Mouse (Mus musculus): ENCODE data around the gene 1190002N15Rik.

The 1190002N15Rik gene

DNA sequence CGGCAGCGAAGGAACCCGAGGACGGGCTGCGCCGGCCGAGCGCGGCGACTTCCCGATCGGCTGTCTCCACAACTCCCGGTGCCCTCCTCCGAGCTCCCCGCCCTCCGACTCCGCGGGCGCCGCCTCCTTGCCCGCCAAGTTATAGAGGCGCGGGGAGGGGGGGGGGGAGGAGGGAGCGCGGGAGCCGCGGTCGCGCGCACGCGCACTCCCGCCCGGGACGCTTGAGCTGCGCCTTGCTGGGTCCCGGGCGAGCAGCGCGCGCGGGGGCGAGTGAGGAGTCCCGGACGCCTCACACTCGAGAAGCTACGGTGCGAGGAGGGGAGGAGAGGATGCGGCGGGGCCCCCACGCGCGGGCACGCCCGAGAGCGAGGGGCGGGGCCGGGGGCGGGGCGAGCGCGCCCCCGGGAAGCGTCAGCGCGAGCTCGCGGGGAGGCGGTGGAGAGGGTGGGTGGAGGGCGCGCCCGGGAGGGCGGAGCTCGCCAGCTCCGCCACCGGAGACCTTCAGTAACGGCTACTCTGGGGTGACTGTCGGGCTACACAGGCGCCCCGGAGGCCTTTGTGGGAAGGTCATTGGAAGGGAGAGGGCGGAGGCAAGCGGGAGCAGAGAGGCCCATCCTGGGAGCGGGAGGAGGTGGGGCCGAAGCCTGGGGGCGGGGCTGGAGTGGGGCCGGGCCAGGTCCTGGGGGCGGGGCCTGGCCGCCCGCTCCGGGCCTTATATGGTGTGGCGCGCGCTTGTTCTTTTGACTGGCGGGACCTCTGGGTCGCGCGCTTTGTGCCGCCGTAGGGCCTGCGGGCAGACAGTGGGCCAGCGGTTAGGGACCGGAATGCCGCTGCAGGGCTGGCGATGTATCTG is at the start of gene 1190002N15Rik:
TSS of gene 1190002N15Rik (minus strand) at position 112 of the 853 bp plus-strand sequence.
- DNase-seq (ENCODE audit: low spot score in 2 of 2), result peak; percentile 82 to 87

DNA sequence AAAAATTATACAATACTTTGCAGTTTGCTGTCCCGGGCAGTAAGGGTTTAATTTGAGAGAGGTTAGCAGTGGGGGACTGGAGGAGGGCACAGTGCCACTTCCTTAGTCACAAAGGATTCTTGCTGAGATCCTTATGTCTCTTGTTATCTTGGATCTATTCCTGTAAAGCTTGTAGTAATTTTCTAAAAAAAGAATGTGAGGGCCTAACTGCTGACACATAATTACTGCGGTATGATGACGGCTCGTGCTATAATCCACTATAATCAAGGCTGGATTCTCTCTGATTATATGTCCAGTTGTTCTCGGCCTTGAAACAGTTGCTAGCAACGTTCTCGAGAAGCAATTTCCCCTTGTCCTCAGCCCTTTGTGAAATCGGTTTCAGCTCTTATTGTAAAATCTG is 44.4 kb upstream of the 1190002N15Rik start:
- DNase-seq (ENCODE audit: low spot score in 2 of 2), result no peak

DNA sequence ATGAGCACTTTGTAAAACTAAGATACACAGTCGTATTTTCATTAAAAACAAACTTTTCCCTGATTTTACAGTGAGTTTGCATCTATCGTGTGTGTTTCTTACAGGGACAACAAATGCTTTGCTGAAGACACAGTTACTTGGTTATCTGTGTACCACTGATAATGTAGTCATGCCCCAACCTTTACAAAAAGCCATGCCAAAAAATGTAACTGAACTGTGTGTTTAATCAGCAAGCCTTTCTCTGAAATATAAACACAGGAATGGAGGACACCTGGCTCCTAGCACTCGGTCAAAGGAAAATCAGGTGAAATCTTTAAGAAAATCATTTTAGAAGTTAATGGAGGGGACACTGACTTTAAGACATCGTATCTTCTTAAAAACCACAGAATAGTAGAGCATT is 43.8 kb upstream of the 1190002N15Rik start:
- no peak for DNase-seq (ENCODE audit: low spot score in 2 of 2)

DNA sequence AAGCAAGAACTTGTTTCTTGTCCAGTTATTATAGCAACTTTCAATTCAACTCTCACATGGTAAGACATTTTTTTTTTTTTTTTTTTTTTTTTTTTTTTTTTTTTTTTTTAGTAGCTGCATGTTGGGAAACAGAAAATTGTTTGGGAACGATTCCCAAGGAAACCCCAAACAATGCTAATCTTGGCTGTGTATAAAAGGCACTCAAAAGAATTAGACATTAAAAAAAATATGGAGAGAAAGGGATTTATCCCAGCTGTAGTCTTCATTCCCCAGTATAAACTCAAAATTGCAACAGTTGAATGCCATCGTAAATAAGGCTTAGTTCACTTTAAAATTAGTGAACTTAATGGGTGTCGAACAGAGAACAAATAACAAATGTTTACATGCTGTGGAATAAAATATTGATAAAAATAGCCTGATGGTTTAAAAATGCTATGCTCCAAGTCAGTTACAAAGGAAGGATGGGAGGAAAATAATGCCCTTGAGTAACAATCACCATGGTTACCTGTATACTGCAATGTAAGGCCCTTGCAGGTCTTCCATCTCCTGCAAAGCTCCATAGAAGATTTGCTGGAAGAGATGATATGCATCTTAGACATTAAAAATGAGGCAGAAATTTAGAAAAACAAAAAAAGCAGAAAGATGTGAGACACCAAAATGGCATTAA is 42.3 kb upstream of the 1190002N15Rik start:
- DNase-seq (ENCODE audit: low spot score in 2 of 2), result no peak

DNA sequence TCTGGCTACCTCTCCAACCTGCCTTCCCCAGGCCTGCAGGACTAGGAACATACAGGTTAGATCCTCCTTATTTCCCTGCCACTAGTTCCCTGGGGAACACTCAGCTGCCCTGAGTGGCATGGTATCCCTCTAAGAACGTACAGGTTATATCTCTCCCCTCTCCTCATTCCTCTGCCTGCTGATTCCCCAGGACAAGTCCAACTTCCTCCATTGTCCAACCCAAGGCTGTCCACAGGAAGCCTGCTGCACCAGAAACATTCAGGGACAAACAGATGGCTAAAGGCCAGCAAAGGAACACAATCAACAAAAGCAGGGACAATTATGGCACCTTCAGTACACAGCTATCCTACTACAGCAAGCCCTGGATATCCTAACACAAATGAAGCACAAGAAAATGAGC is 33.9 kb upstream of the 1190002N15Rik start:
- DNase-seq (ENCODE audit: low spot score in 2 of 2), result no peak

DNA sequence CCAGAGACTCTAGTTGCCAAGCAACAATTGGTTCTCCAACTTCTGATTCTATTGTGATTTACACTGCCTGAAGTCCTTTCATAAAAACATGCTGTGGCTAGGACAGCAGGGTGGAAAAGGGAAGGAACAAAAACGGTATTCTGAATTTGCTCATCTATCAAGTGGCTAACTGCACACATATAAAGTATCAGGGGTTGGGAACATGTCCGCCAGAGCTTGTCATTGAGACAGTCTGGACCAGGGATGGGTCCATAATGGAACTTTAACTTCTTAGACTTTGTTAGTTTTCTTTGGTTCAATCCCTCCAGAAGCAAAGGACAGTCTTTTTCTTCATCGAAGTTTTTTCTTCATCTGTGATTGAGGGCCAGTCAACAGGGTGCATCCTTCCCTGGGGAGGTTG is 30.5 kb upstream of the 1190002N15Rik start:
- no peak for DNase-seq (ENCODE audit: low spot score in 2 of 2)

DNA sequence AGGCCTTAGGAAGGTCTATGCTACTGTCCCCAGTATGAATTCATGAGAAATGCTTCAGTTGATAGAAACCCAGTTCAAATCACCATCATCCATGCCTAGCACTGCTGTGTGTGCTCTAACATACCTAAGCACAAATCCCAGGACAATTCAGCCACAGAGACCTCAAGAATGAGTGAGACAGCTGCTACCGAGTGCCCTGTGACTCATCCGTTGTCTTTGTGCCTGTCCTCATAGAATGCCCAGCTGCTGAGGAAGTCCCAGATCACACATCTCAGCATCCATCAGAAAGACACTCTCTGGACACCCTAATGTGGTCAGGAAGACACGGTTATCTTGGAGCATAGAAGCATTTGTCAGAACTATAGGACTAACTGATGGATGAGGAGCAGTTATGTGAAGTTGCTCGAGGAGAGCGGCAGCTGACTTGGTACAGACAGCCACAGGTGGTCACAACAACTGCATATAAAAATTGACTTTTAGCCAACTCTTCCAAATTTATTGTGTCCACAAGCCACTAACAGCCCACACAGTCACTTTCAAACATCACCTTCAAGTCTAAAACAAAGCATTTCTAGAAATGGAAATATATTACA is 29.9 kb upstream of the 1190002N15Rik start:
- DNase-seq (ENCODE audit: low spot score in 2 of 2), result no peak

DNA sequence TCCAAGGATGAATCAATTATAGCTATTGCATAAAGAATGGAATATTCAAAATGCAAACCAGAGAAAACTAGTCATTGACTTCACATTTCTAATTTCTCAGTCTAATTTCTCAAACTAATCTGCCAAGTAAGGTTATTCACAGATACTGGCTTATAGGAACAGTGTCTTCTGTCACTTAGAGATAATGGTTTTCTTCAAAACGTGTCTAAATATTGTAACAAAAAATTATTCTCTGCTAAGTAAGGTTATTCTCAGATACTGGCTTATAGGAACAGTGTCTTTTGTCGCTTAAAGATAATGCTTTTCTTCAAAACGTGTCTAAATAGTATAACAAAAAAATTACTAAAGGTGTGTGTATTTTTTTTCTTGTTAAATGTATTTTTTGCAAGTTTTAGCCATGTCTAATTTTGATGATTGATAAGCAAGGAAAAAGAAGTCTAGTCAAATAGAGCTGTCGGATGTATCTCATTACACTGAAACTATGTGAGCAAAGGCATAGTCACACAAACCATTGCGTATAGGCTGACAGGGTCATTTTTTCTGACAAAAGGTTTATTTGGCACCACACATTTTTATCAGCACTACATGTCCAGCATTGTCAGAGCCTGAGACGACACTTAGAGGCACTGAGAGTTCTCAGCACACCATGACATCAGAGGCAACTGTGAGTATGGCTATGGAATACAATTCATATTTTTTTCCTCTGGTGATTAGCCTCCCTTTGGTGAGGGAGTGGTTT is 19.1 kb upstream of the 1190002N15Rik start:
- no peak for DNase-seq (ENCODE audit: low spot score in 2 of 2)

DNA sequence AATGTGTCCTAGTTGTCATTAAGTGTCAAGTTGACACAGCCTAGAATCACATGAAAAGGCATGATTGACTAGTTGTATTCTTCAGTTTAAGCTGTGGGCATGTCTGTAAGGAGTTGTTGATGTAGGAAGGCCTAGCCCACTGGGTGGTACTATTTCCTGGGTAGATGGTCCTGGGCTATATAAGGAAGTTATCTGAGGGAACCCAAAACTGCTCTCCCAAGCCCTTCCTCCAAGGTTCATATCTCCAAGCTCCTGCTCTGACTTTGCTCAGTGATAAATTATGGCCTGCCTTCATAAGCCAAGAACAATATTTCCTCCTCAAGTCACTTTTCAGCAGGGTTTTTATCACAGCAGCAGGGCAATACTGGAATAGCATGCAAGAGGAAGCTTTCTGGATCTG is 18.4 kb upstream of the 1190002N15Rik start:
- DNase-seq (ENCODE audit: low spot score in 2 of 2), result no peak

DNA sequence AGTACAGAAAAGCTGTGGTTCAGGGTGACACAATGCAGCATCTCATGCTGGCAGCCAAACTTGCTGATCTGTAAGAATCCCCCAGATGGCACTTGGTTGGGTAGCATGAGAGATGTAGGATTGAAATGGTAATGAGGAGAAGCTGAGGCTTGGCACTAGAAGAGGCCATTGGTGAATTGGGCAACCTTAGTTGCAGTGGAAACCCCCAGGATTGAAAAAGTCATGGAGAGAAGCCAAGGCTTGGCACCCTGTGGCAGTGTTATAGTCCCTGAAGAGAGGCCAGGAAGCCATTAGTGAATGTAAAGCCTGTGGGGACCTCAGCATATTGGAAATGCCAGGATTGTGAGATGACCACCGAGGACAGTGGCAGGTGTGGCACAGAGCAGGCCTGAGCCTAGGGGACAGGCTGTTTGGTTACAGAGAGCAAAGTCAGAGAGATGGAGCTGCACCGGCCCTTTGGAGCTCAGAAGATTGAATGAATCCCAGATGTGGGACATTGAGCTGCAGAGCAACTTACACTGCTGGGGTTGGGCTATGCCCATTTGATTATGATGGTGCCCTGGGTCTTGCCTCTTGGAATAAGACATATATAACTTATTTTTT is 12.7 kb upstream of the 1190002N15Rik start:
- DNase-seq (ENCODE audit: low spot score in 2 of 2), result no peak

DNA sequence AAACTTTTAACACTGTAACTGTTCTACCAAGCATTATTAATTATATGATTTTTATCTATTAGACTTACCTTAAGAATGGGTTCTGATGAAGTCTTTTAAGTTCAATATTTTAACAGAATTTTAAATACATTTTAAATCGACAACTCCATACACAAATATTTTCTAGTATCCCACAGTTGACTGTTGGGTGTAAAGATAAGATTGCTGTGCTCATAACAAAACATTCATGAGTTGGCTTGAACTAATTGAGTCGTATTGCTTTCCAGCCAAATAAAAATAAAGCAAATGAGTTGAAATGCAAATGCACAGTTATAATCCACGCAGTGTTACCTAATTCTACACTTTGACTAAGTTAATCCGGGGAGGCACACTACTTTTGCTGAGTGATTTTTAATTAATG is 6.0 kb upstream of the 1190002N15Rik start:
- DNase-seq (ENCODE audit: low spot score in 2 of 2), result no peak

DNA sequence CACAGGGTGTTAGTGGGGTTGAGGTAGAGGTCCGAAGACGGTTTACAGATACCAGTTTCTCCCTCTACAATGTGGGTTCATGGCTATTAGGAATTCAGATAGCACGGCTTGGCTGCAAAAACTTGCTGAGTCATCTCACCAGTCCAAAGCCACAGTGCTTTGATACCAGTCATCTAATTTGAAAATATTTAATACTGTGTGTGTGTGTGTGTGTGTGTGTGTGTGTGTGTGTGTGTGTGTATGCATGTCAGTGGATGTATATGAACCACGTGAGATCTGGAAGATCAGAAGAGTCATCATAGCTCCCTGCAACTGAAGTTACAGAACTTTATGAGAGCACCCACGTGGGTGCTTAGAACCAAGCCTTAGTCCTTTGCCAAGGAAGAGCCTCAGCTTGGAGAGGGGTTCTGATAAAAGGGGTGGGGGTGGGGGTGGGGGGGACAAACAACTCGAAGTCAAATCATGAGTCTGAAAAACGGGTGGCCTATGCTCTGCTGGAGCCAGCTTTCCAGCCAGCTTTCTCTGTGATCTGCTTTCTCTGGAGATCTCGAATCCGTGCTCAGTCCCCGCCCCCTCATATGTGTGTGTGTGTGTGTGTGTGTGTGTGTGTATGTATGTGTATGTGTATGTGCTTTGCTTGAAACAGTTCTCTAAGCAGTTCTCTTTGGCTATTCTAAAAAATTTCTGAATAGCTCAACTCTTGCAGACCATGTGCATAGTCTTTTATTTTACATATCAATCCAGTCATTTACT is 2.6 kb upstream of the 1190002N15Rik start:
- no peak for DNase-seq (ENCODE audit: low spot score in 2 of 2)

DNA sequence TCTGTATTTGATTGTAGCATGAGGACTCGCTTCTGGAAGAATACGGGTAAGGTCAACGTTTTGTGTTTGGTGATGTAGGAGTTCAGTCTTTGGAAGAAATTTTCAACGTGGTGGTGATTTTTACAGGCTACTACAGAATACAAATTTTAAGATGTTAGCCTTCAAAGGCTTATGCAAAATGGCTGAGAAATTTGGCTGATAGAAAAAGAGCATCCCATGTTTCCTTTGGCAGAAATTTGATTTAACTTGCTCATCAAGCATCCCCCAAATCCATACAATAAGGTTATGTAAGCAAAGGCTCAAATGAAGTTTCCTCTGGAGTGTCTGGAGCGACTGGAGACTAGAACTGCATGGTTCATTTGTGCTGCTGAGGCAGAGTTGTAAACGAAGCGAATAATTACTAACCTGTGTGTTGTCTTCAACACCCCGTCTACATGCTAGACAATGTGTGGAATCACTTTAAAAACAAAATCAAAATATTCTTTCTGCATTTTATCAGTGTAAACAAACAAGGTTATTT is 1.5 kb upstream of the 1190002N15Rik start:
- no peak for DNase-seq (ENCODE audit: low spot score in 2 of 2)

DNA sequence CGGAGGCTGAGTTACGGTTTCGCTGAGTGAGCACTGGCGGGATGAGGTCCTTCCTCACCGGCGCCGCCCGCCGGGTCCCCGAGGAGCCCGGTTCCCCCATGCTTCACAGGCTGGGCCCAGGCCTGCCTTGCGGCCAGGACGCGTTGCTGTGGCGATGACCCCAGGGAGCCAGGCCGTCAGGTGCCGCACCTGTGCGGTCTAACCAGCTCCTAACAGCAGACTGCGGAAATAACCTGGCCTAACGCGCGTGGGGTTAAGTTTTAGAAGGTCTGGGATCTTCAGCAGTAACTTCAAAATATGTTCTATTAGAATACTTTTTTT is 902 bp upstream of the 1190002N15Rik start:
- DNase-seq (ENCODE audit: low spot score in 2 of 2), result no peak

DNA sequence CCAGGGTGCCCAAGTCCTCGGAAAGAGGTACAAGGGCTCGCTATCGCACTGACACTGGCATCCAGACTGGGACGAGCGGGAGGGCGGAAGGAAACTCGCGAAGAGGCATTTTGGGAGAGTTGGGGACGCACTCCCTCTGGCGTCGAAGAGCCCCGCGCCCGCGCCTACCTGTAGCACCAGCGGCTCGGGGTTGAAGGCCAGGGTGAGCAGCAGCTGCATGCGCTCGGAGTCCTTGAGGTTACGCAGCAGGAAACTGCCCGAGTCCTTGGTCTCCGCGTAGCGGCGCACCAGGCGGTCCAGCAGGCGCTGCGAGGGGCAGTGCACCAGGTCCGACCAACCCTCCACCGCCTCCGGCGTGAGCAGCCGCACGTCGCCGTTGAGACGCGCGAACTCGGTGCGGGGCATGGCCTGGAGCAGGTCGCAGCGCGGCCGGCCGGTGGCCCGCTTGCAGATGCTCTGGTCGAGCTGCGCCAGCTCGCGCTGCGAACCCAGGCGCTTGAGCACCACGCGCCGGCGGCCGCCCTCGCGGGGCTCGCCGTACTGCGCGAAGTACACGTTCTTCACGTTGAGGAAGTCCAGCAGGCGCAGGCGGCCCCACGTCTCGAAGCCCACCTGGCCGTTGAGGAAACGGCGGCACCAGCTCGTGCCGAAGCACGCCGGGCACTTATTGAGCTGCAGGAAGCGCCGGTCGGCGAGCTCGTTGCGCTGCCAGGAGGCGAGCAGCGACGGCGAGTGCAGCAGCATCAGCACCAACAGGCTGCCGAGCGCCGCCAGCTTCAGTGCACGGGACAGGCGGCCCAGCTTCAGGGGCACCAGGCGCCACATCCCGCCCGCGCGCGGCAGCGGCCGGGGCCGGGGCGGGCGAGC is 597 bp downstream of the 1190002N15Rik start:
- DNase-seq (ENCODE audit: low spot score in 2 of 2), result peak; percentile 50 to 56

DNA sequence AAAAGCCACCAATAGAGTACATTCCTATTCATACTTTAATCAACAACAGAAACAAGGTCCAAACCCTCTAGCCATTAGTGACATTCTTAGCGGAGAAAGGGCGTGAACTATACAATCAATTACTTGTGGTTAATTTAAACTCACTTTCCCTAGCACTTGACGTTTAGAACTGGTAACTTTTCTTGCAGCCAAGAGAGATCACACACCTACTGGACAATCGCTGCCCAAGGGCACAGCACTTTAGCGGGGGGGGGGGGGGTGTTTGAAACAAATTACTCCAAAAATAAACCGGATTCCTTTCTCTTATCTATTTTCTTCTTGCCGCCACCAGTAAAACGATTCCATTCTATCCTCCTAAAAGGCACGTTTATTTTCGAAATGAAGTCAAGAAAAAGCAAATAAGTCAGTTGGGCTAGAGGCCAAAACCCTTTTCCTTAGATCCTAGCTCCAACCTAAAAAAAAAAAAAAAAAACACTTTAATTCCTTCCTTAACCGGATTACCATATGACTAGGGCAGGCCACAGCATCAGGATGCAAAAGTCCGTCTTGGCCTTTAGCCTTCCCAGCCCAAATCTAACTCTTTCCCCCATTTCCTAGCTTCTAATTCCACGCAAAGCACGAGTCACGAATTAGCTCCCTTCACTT is 1.5 kb downstream of the 1190002N15Rik start:
- DNase-seq (ENCODE audit: low spot score in 2 of 2), result no peak

DNA sequence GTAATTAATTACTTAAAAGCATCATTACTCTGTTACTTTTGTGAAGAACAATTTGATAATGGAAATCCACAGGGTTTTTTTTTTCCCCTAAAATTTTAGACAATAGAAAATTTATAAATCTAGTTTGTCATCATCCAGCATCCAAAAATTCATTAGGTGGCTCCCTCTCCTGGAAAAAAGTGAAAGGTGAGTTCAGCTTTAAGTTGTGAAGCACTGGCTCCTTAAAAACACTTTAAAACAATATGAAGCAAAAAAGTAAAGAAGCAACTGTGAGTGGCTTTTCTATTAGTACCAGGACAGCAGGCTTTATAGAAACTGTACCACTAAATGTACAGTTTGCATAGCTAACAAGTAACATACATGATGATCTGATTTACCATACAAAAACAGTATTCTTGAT is 3.1 kb downstream of the 1190002N15Rik start:
- no peak for DNase-seq (ENCODE audit: low spot score in 2 of 2)

DNA sequence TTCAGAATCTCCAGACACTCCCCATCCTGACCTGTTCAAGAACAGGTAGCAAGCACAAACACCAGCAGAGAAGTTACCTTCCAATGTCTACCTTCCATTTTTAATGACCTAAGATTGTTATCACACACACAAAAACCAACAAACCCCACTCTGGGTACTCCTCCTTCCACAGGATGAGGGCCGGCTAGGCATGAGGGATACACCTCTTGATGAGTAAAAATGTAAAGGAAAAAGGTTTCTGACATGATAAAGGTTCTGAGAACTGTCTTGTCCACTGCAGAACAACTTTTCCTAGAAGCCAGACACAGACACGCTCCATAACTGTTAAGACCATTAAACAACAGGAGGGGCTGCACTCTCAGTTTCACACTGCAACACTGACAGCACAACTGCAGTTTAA is 3.7 kb downstream of the 1190002N15Rik start:
- no peak for DNase-seq (ENCODE audit: low spot score in 2 of 2)

DNA sequence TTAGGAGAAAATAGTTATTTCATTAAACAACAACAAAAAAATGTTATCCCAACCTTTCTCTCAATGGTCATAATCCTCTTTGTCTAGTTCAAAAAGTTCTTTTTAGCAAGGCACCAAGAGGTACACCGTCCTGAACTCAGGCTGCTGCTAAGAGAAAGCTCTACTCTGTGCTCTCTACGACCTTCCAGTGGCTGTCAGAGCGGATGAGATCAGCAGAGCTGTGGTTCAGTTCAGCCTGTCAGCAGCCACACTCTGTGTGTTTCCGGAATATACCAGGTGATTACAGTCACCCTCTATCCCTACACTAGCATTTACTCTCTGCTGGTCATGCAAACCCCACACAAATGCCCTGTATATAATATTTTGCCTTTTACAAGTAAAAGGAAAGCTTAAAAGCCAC is 4.2 kb downstream of the 1190002N15Rik start:
- no peak for DNase-seq (ENCODE audit: low spot score in 2 of 2)

All from frontal cortex, postnatal 25 days (tissue).